Mouse (Mus musculus): ENCODE results near the gene Pax4.

Gene Pax4

GRCm38 (mm10) chr6:28449253-28449652 is at the start of gene Pax4:
TSS of gene Pax4 (minus strand) at chr6:28449353.
- DNase-seq (ENCODE audit: low read depth, low spot score): no peak

GRCm38 (mm10) chr6:28497837-28498236 is 48.7 kb upstream of the Pax4 start:
- DNase-seq (ENCODE audit: low read depth, low spot score): no peak

- DNase-seq (ENCODE audit: low read depth, low spot score): no peak
Observed at GRCm38 (mm10) chr6:28491198-28491597, 42.0 kb upstream of the Pax4 start.

- DNase-seq (ENCODE audit: low read depth, low spot score): no peak
Observed at GRCm38 (mm10) chr6:28490612-28491011, 41.5 kb upstream of the Pax4 start.

- no peak for DNase-seq (ENCODE audit: low read depth, low spot score)
Observed at GRCm38 (mm10) chr6:28488204-28488851, 39.2 kb upstream of the Pax4 start.

GRCm38 (mm10) chr6:28486905-28487304 is 37.8 kb upstream of the Pax4 start:
- DNase-seq (ENCODE audit: low read depth, low spot score): no peak

GRCm38 (mm10) chr6:28486471-28486870 is 37.3 kb upstream of the Pax4 start:
- DNase-seq (ENCODE audit: low read depth, low spot score): no peak

GRCm38 (mm10) chr6:28486008-28486407 is 36.9 kb upstream of the Pax4 start:
- DNase-seq (ENCODE audit: low read depth, low spot score): no peak

GRCm38 (mm10) chr6:28482711-28483315 is 33.7 kb upstream of the Pax4 start:
- no peak for DNase-seq (ENCODE audit: low read depth, low spot score)

- no peak for DNase-seq (ENCODE audit: low read depth, low spot score)
Observed at GRCm38 (mm10) chr6:28480752-28481492, 31.8 kb upstream of the Pax4 start.

GRCm38 (mm10) chr6:28479865-28480751 is 31.0 kb upstream of the Pax4 start:
- DNase-seq (ENCODE audit: low read depth, low spot score): peak; percentile 99

- DNase-seq (ENCODE audit: low read depth, low spot score): no peak
Observed at GRCm38 (mm10) chr6:28474839-28475238, 25.7 kb upstream of the Pax4 start, which contains the start of gene Snd1. TSS of gene Snd1 (plus strand) at chr6:28475139.

- no peak for DNase-seq (ENCODE audit: low read depth, low spot score)
Observed at GRCm38 (mm10) chr6:28474211-28474610, 25.1 kb upstream of the Pax4 start.

GRCm38 (mm10) chr6:28471284-28472035 is 22.3 kb upstream of the Pax4 start:
- peak; percentile 56 for DNase-seq (ENCODE audit: low read depth, low spot score)

GRCm38 (mm10) chr6:28470621-28471020 is 21.5 kb upstream of the Pax4 start:
- DNase-seq (ENCODE audit: low read depth, low spot score): no peak

- DNase-seq (ENCODE audit: low read depth, low spot score): no peak
Observed at GRCm38 (mm10) chr6:28470017-28470602, 21.0 kb upstream of the Pax4 start.

- DNase-seq (ENCODE audit: low read depth, low spot score): no peak
Observed at GRCm38 (mm10) chr6:28464630-28465029, 15.5 kb upstream of the Pax4 start.

- no peak for DNase-seq (ENCODE audit: low read depth, low spot score)
Observed at GRCm38 (mm10) chr6:28460534-28460933, 11.4 kb upstream of the Pax4 start.

GRCm38 (mm10) chr6:28459221-28459668 is 10.1 kb upstream of the Pax4 start:
- no peak for DNase-seq (ENCODE audit: low read depth, low spot score)

- no peak for DNase-seq (ENCODE audit: low read depth, low spot score)
Observed at GRCm38 (mm10) chr6:28450977-28451376, 1.8 kb upstream of the Pax4 start.

GRCm38 (mm10) chr6:28450481-28450880 is 1.3 kb upstream of the Pax4 start:
- no peak for DNase-seq (ENCODE audit: low read depth, low spot score)
